Mouse (Mus musculus) lung, postnatal 25 days (tissue): Measurements from ENCODE around the gene Nusap1.
"Not testable (repeated sequence)": the region's sequence is repeated elsewhere in the genome, so short reads cannot be mapped to it uniquely, and the experiment has no call there.

Experiments
- DNase-seq: peaks from one replicate; pipeline ENCODE4 v3.0.0; 2022; ENCODE audit warnings: low spot score

Gene Nusap1

DNA sequence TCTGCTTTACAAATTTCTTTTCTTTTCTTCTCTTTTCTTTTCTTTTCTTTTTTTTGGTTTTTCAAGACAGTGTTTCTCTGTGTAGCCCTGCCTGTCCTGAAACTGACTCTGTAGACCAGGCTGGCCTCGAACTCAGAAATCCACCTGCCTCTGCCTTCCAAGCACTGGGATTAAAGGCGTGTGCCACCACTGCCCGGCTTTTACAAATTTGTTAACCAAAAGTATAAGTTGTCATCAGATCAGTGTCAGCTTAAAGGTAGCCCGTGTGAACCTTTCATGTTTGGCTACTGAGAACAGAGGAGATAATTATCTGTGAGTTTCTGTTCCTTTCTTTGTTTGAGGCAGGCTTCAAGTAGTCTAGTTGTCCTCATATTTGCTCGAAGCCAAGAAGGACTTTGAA lies 26.2 kb downstream of the Nusap1 start:
- no peak for DNase-seq

DNA sequence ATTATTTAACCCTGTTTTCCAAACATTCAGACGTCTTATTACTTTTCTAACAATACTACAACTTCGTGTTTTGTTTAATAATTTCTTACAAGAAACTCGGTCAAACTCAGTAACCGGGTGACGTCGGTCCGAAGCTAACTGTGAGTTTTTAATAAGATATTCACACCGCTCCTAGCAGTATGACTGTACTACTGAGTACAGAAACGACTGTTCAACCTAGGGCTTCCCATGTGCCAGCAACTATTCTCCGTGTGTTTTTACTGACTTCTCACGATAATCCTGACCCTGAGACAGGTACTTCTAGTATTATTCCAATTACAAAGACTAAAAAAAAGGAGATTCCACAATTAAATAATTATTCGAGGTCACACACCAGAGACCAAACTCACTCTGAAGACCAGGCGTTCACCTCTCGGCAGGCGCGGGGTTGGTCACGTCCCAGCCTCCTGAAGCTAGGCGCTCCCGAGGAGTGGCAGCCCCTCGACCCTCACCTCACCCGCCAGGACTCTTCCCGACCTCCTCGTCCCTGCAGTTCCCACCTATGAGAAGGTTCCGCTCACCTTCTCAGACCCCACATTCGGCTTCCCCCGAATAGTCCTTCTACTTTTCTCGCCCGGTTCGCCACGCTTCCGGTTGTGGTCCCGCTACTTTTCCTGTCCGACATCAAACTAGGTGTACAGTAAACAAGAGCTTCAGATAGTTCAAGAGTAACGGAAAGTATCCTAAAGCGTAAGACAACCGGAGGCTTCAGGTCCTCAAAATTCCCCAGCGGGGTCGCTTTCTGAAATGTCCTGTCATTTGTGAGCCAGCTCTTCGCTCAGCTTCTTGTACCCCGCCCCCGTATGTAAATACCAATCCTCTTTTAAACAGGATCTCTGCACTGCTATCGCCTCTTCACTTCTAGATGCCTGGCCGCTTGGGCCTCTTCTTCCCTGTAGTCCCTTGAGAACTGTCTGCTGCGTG lies 44.4 kb downstream of the Nusap1 start, which contains the start of gene Ndufaf1:
Gene Ndufaf1, minus strand, starts transcription at position 608 of the 963 bp plus-strand sequence.
- peak; percentile 82 for DNase-seq

DNA sequence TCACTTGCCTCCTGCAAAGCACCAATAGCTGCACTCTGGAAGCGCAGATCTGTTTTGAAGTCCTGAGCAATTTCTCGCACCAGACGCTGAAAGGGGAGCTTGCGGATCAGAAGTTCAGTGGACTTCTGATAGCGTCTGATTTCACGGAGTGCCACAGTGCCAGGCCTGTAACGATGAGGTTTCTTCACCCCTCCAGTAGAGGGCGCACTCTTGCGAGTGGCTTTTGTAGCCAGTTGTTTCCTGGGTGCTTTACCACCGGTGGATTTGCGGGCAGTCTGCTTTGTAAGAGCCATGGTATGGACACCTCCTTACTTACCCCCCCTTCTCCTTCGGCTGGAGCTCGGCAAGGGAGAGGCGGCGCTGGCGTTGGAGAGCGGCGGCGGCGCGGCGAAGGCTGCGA lies 47.6 kb downstream of the Nusap1 start:
- DNase-seq, result not testable (repeated sequence)

DNA sequence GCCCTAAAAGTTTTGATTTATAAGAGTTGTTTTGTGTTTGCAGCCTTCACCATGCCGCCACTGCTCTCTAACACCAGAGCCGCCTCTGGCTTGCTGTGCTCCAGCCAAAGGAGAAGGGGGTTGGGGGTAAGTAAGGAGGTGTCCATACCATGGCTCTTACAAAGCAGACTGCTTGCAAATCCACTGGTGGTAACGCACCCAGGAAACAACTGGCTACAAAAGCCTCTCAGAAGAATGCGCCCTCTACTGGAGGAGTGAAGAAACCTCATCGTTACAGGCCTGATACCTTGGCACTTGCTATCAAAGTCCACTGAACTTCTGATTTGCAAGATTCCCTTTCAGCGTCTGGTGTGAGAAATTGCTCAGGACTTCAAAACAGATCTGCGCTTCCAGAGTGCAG lies 50.9 kb downstream of the Nusap1 start:
- peak; percentile 18 for DNase-seq

DNA sequence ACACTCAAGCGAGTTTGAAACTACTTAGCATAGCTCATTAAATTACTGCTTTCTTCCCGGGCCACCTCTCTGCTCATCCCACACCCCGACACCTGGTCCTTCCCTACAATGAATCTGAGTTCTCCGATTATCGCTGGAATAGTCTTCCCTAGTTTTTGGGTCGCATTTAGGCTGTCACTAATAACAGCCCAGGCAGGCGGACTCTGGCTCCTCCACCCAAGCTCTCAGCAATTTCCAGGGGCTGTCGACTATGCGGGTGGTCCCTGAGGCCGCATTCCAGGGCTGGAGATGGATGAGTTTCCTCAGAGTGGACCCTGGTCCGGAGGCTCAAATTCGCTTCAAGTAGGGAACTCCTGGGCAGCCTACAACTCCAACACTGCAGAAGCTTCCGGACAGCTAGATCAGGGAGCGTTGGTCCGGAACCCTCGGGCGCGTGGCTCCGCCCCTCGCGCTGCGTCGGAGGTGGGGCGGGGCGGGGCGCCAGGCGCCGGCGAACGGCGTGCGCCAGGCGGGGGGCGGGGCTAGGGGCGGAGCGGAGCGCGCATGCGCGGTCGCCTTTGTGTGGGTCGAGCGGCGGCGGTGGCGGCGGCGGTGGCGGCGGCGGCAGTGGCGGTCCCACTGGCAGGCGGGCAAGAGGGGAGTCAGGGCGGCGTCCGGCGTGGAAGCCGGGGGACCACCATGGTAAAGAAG lies 56.6 kb downstream of the Nusap1 start, which contains the start of gene Rtf1:
Gene Rtf1, plus strand, starts transcription at position 544 of the 690 bp plus-strand sequence.
- DNase-seq, result peak; percentile 93

DNA sequence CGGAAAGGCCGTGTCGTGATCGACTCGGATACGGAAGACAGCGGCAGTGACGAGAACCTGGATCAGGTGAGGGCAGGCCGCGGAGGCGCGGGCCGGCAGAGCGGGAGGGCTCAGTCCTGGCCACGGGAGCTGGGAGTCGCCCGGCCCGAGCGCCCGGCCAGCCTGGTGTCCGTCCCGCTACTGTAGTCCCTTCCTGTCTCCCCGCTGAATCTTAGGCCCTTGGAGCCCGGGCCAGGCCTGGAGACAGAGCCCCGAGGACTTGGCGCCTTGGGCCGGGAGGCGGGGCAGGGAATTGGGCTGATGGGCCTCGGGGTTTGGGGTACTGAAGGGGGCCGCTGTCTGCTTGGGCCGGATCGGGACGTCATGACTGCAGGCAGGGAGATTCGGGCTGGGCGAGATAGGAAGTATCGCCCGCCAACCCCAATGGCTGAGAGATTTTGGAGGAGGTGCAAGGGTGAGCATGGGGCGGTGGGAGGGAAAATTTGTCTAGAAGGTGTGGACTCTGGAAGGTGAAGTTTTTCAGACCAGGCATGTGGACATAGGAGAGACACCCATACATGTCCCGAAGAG lies 57.2 kb downstream of the Nusap1 start:
- DNase-seq, result peak; percentile 24

DNA sequence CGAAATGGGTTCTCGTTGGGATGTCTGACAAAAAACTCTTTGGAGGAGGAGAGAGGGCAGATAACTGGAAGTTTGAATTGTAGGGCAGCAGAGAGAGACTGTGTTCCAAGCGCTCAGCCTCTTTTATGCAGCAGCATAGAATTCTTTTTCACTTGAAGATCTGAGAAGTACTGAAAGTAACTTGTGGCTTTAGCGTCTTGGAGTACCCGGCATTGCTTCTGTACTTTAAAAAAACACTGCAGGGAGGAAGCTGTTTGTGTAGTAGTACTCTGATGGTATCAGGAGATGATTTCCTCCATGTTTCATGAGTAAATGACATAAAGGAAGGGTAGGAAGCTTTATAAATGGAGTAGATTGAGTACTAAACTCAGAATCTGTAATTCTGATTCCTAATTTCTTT lies 57.7 kb downstream of the Nusap1 start:
- DNase-seq, result no peak

DNA sequence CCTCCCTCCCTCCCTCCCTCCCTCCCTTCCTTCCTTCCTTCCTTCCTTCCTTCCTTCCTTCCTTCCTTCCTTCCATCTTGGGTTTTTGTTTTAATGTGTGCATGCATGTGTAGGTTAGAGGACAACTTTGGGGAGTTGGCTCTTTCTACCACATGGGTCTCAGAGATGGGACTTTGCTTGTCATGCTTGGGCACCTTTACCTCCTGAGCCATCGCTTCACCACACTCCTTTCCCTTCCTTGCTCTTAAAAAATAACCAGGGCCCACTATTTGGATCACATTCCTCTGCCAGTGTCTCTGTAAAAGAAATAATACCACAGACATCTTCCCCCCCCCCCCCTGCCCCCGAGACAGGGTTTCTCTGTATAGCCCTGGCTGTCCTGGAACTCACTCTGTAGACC lies 65.6 kb downstream of the Nusap1 start:
- no peak for DNase-seq

DNA sequence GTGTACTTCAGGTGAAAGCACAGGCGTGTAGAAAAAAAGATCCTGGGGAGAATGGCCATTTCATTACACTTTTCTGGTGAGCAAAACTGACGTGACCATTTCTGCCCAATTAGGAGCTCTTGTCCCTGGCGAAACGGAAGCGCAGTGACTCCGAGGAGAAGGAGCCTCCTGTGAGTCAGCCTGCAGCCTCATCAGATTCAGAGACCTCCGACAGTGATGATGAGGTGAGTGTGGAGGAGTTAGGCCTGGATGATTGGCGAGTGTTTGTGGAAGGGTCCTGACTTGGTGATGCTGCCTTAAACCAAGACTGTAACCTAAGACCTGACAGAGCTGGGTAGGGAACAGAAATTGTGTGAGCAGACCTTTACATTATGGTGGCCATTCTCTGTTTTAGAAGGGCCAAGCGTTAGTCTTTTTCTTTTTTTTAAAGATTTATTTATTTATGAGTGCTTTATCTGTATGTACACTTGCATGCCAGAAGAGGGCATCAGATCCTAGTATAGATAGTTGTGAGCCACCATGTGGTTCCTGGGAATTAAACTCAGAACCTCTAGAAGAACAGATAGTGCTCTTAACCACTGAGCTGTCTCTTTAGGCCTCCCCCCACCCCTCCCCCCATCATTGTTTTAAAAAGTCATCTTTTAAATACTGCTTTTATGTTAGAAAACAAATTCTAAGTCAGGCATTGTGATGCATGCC lies 74.1 kb downstream of the Nusap1 start:
- DNase-seq, result no peak

DNA sequence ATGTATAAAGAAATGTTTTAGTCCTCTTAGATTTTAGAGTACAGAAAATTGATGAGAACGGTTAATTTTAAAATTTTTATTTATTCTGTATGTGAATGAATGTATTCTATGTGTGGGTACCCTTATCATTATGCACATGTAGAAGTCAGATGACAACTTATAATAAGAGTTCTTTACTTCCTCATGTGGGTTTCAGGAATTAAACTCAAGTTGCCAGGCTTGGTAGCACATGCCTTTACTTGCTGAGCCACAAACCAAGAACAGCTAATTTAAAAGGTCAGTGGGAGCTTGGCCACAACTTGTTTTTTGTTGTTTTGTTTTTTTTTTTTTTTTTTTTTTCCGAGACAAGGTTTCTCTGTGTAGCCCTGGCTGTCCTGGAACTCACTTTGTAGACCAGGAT lies 76.7 kb downstream of the Nusap1 start:
- DNase-seq, result no peak

DNA sequence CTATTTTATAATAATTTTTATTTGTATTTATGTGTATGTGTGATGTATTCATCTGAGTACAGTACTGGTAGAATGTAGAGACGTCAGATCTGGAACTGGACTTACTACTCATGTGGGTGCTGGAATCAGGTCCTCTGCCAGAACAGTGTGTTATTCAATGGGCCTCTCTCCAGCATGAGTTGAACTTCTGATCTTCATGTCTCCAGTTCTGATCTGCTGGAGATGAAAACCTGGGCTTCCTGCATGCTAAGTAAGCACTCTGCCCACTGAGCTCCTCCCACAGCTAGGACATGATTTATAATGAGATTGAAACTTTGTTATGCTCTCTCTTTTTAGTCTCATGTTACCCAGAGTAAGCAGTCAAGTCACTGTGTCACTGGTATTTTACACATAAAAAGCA lies 78.0 kb downstream of the Nusap1 start:
- DNase-seq, result no peak

DNA sequence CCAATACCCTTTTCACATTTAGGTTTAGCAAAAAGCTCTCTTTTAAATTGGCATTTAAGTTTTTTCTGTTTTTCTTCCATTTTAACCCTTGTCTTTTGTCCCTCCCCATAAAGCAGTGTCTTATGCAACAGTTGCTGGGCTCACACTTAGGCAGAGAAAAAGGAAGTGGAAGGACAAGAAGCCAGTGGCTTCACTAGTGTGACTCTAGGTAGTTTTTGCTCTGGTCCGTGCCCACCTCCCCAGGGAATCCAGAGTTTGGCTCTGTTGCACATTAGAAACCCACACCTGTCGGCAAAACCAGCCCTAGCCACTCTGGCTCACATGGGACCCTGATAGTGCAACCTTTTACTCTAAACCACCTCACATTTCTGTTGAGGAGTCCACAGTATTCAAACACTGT lies 80.4 kb downstream of the Nusap1 start:
- peak; percentile 2 for DNase-seq

DNA sequence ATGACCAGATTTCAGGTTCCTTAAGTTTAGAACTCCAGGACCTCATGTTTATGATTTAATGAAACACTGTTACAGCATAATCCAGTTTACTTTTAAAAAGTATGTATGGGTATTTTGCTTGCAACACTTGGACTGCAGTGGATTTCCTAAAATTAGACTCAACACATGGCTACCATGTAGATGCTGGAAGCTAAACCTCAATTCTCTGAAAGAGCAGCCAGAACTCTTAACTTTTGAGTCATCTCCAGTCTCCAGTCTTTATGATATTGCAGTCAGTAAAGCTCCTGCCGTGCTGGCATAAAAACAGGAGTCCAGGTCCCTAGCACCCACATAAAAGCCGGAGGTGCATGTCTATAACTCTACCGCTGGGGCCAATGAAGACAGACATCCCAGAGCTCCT lies 81.9 kb downstream of the Nusap1 start:
- DNase-seq, result no peak
